Mouse (Mus musculus): ENCODE measurements around the gene Padi4. TPM values are rescaled to one million over a fixed set of nuclear protein-coding genes. Genes with fewer than 3 reads are reported as not detected.
A peak's percentile ranks its signal among the peaks of the same experiment; 100 is the strongest.

Padi4 gene
- total RNA-seq, 2 experiments from 2014 or later = 0.51 to 1.5 TPM

DNA sequence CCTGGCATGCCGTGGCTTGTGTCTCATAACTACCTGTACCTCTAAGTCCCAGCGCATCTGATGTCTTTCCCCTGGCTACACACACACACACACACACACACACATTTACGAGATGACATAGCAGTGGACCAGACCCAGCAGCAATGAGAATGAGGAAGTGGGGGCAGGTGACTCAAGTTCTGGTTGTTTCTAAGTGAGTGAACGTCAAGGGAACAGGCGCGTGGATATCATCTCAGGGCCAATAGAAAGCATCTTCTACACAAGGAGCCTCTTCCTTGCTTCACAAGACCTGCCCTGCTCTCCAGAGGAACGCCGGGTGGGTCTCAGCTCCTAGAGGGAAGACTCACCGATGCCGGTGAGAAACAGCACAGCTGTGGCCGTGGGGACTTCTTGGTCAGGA lies 33.4 kb downstream of the Padi4 start:
- DNase-seq = no peak

GRCm38 (mm10) chr4:140732871-140733270 lies 41.2 kb downstream of the Padi4 start:
- no peak for DNase-seq

DNA sequence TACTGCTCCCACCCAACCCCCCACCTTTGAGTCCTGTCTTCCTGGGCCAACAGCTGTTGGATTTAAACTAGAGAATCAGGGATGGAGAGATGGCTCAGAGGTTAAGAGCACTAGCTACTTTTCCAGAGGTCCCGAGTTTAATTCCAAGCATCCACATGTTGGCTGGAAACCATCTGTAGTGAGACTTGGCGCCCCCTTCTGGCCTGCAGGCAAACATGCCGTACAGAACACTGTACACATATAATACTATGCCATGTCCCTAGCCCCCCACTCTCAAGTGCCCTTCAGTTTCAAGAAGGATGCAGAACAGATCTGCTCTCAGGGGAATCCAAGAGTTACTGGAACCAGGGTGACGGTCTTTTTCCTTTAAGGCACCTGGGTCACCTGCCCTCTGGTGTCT lies 42.4 kb downstream of the Padi4 start:
- no peak for DNase-seq

GRCm38 (mm10) chr4:140726907-140727306 lies 47.1 kb downstream of the Padi4 start:
- no peak for DNase-seq

DNA sequence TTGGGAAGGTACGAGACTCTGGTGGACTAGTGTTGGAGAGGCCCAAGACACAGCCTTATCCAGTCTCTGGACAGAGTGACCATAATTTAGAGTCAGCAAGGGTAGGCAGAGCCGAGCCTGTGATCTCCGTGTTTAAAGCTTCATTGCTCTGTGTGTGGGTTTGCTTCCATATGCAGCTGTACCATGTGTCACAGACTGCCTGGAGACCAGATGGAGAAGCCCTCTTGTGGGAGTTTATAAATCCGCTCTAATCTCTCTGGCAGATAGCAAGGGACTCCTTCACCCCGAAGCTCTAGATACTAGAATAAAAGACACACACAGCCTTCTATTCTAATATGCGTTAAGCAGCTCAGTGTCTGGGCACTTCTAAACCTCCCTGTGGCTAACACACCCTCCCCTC lies 49.3 kb downstream of the Padi4 start:
- no peak for DNase-seq

GRCm38 (mm10) chr4:140723801-140724200 lies 50.2 kb downstream of the Padi4 start:
- peak in 1 of 2 experiments; percentile 53 for DNase-seq

DNA sequence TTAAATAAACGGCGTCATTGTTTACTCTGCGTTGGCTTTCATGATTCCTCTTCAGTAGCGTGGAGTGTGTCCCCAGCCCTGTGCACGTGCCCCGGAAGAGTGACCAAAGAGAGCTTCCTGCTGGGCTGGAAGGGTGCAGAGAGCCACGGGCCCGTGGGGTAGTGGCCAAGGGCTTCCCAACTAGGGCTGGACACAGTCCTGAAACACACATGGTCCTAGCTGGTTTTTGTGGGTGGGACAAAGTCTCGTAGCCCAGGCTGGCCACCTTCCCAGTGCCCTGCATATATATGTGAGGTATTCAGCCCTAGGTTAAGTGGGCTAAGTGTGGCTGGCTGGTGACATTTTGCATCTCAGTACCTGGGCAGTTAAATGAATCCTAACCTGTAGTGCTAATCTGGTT lies 50.8 kb downstream of the Padi4 start:
- DNase-seq = no peak

DNA sequence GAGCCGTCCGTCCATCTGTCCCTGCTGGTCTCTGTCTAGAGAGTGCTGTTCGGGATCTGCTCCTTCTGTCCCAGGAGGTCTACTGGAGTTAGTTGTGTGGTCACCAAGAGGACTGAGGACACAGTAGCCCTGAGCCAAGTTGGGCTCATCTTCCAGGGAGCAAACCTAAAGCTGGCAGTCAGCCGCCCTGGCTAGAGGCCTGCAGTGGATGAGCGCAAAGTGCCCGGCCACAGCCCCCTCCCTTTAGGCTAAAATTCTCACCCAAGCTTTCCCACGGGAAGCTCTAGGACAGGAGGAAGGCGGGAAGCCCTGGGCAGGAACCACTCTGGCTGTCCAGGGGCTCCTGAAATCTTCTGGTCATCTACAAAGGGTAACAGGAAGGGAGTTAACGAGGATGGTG lies 51.3 kb downstream of the Padi4 start:
- no peak for DNase-seq

- DNase-seq = no peak
Observed at GRCm38 (mm10) chr4:140721968-140722490, 52.0 kb downstream of the Padi4 start.

- DNase-seq = no peak
Observed at GRCm38 (mm10) chr4:140720091-140720490, 53.9 kb downstream of the Padi4 start.

DNA sequence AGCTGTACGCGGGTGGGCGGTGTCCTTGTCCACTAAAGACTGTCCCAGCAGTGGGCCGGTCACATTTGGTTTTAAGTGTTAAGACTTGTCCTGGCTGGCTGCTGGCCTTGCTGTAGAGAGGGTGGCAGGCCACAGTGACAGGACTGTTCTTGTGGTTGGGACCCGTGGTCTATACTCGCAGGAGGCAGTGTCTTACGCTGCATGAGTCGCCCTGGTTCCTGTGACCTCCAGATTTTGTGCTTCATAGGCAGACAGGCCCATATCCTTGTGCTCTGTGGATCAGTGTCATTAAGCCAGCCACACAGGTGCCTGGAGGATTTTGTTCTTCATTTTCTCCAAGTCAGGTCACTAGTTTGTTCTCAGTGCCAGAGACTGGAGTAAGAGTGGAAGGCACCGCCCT lies 55.6 kb downstream of the Padi4 start:
- no peak for DNase-seq

- DNase-seq = no peak
Observed at GRCm38 (mm10) chr4:140716994-140717393, 57.0 kb downstream of the Padi4 start.

DNA sequence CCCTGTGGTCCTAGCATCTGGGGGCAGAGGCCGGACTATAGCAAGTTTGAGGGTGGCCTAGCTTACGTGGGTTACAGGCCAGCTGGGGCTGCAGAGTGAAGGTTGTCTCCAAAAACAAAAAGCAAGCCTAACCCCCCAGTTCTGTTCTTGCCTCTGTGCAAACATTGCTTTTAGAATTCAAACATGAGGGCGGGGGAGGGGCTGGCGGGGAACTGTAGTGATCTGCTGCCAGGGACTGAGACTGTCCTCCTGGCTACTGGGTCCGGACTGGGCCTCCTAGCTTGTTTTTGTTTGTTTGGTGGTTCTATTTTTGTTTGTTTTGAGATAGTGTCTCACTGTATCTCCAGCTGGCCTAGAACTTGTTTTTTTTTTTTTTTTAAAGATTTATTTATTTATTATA lies 59.5 kb downstream of the Padi4 start:
- DNase-seq = no peak

DNA sequence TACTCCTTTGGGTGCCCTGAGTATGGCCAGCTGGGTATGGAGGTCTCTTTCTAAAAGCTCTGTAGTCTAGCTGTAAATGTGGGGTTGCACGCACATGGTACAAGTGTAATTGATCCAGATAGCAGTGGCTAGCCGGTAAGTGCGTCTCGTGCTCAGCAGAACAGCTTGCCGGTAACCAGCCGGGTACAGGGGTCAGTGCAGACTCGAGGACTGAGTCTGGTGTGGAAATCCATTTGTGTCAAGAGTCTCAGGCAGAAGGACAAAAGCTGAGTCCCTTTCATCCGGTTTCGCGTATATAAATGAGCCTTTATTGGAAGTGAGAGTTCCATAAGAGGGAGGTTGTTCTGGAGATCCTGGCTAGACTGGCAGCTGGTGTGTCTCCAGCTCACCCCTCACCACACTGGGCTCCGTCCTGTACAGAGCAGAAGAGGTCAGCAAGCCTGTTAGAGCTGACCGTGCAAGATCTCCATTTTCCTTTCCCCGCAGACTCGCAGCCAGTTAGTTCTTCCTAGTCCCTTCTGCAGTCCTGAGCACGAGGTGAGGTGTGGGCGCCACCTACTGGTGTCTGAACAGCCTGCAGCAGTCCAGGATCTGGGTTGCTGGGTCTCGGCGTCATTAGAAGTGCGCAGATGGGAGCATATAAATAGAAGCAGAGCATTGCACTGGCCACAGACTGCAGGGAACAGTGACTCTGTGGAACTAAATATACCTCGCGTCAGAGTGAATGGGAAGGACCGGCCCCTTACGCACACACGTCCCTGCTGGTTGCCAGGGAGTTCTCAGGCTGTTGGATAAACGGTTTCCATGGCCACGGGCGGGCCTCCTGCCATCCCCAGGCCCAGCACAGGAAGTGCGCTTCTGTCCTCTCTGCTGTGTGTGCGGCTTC lies 60.3 kb downstream of the Padi4 start:
- peak; percentile 96 for DNase-seq

DNA sequence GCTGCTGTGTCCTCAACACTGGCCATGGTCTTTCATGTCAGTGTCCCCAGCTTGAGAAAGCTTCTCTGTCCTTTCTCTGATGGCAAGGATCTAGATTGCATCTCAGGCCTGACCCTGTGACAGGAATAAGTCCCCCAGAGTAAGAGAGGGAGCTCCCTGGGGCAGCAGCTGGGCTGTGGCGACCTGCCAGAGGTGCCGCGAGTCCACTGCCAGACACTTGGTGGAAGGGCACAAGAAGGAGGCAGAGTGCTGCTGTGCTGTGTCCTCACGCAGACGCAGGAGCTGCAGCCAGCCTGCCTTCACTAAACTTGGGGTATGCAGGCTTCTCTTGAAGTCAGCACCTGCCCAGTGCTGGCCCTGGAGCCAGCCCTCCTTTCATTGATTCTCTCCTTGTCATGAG lies 62.7 kb downstream of the Padi4 start:
- peak; percentile 39 to 40 for DNase-seq

DNA sequence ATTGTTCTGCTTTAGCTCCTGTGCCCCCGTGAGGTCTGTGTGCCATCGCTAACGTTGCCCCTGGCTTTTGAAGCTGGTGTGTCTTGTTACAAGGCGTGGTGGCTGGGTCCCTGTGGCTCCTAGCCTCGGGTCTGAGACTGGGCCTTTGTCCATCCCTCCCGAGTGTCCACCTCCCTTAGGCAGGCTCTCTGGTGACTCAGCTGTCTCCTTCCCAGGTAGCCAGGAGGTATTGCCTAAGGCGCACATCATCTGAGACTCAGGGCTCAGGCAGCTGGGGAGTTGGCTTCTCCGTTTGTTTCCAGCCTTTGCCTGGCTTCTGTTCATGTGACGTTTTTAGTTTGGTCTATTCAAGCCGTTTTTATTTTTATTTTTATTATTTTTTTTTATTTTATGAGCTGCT lies 63.3 kb downstream of the Padi4 start:
- DNase-seq = no peak

GRCm38 (mm10) chr4:140709617-140710016 lies 64.4 kb downstream of the Padi4 start:
- DNase-seq = no peak

GRCm38 (mm10) chr4:140709111-140709510 lies 64.9 kb downstream of the Padi4 start:
- DNase-seq = no peak

- no peak for DNase-seq
Observed at GRCm38 (mm10) chr4:140708297-140708927, 65.6 kb downstream of the Padi4 start.

- DNase-seq = no peak
Observed at GRCm38 (mm10) chr4:140707615-140708014, 66.4 kb downstream of the Padi4 start.

DNA sequence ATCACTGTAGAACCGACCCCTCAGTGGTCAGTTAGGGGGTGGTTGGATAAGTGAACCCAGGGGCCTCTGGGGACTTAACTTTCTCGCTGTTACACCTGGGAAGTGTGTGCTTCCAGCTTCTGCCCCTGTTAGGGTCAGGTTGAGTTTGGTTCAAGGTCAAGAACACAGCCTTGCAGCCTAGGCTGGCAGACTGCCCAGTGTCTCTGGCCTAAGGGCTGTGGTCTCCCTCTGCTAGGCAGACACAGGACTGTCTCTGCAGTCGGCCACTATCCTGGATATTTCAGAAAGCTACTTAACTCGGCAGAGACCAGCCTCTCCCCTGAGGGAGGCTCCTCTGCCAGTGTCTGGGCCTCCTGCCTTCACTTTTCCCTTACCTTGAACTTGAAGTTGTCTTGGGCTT lies 69.9 kb downstream of the Padi4 start:
- DNase-seq = no peak

- no peak for DNase-seq
Observed at GRCm38 (mm10) chr4:140703636-140704035, 70.4 kb downstream of the Padi4 start.

GRCm38 (mm10) chr4:140702611-140703327 lies 71.3 kb downstream of the Padi4 start:
- peak; percentile 86 to 91 for DNase-seq
